Mouse (Mus musculus): ENCODE results near the gene Spag7. TPM values are rescaled to one million over a fixed set of nuclear protein-coding genes. Genes with fewer than 3 reads are reported as not detected.

The Spag7 gene
- 27.5 and 32.2 TPM in 2 replicates for polyA plus RNA-seq (2012; rRNA removed)

DNA sequence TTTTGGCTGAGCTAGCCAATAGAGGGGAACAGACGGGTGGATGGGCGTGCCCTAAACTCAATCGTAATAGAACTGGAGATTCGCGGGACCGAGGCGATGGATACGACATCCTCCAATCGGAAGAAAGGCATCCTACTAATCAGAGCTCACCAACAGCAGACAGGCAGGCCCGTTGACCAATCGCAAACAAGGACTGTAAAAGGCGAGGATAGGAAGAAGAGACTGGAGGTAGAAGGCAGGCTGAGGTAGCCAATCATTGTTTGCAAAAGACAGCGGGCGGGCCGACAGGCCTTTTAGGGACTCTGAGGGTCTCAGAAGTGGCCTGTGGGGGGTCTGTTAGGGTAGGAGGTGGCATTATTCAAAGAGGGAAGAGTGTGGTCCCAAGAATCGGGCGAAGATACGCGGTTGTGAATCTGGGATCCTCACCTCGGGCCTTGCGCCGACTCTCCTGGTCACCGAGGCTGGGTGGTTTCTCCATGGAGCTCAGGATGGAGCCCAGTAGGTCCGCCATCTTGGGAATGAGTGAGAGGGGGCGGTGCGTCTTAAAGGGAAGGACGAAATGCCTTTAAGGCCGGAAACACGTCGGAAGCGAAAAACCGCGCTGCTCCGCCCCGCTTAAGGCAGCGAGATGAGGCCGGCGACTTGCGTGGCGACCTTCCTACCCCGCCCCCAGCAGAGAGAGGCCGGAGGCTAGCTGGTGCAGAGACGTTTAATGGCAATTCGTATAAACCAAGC lies at the start of gene Spag7:
Gene Spag7, minus strand, starts transcription at position 646 of the 735 bp plus-strand sequence.
- H3K27ac ChIP-seq (ENCODE audit: control insufficient read depth, insufficient read depth, low read length): peak within 1 kb of the TSS; percentile 89
- H3K27me3 ChIP-seq (ENCODE audit: control insufficient read depth, insufficient read depth, low read length): no peaks in the 10 kb centered on the region
- peaks cover 13% of the 10 kb centered on the region for H3K36me3 ChIP-seq (ENCODE audit: control insufficient read depth, insufficient read depth, low read length)
- no peak for TF ChIP-seq CTCF (IDR thresholded peaks at IDR 0.05; ENCODE audit: borderline replicate concordance, control insufficient read depth, extremely low read depth, insufficient read depth, low read length, poor library complexity)
- peak; percentile 53; the same call in 1 of the 2 replicates for TF ChIP-seq POLR2A (IDR thresholded peaks at IDR 0.05; ENCODE audit: control insufficient read depth, extremely low read depth, insufficient read depth, low read length, poor library complexity)
- peaks cover 15% of the 10 kb centered on the region for H3K4me1 ChIP-seq (replicated peaks; ENCODE audit: control insufficient read depth, insufficient read depth, low read length)
- under 1% methylated on average over 44 of the region's 44 CpGs for WGBS
- peak within 1 kb of the TSS; percentile 76 for H3K4me3 ChIP-seq (ENCODE audit: control insufficient read depth, insufficient read depth, low read length)
- peak; percentile 96 for DNase-seq

DNA sequence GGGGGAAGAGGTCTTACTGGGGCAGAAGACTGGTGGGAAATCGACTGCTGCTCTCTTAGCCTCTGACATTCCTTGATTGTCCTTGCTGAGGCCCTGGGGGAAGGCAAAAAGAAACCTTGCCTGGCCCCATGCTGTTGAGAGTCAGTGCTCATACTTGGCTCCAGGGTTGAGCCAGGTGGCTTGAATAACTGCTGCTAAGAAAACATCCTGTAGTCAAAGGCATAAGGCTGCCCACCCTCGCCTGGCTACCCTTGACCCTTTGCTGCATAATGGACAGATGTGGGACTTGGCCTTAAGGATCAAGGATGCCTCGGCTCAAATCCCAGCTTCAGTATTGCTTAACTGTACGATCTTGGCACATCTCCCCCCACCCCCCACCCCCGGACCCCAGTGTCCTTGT lies 49.3 kb upstream of the Spag7 start:
- no peaks in the 10 kb centered on the region for H3K27me3 ChIP-seq (ENCODE audit: control insufficient read depth, insufficient read depth, low read length)
- no peak for DNase-seq

DNA sequence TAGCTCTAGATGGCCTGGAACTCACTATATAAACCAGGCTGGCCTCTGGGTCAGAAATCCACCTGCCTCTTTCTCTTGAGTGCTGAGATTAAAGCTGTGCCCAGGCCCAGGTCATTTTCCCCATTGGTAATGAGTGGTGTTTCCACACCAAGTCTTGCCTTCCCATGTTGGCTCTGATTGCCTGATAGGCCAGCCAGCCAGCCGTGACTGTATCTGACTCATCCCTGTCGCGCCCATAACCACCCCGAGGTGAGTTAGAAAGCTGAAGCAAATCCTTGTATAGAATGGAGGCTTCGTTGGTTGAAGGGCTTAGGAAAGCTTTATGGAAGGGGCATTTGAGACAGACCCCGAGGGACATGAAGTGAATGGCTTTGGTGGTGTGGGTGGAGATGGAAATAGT lies 46.6 kb upstream of the Spag7 start:
- TF ChIP-seq POLR2A (IDR thresholded peaks at IDR 0.05; ENCODE audit: control insufficient read depth, extremely low read depth, insufficient read depth, low read length, poor library complexity): no peak
- TF ChIP-seq CTCF (IDR thresholded peaks at IDR 0.05; ENCODE audit: borderline replicate concordance, control insufficient read depth, extremely low read depth, insufficient read depth, low read length, poor library complexity): no peak
- Histone ChIP-seq H3K27me3 (ENCODE audit: control insufficient read depth, insufficient read depth, low read length) (no peaks in the 10 kb centered on the region), H3K4me1 (replicated peaks; ENCODE audit: control insufficient read depth, insufficient read depth, low read length) (no peaks in the 10 kb centered on the region), H3K27ac (ENCODE audit: control insufficient read depth, insufficient read depth, low read length) (no peak overlapping the region), H3K36me3 (ENCODE audit: control insufficient read depth, insufficient read depth, low read length) (peaks cover 5% of the 10 kb centered on the region), H3K4me3 (ENCODE audit: control insufficient read depth, insufficient read depth, low read length) (no peak overlapping the region)
- no peak for DNase-seq
- WGBS: 91% methylated on average over 6 of the region's 6 CpGs

More for the DNA sequence above, 49.3 kb upstream of the Spag7 start:
- H3K4me1 ChIP-seq (replicated peaks; ENCODE audit: control insufficient read depth, insufficient read depth, low read length): no peaks in the 10 kb centered on the region
- WGBS: 91% methylated on average over 5 of the region's 5 CpGs
- no peak for TF ChIP-seq POLR2A (IDR thresholded peaks at IDR 0.05; ENCODE audit: control insufficient read depth, extremely low read depth, insufficient read depth, low read length, poor library complexity)
- no peak for TF ChIP-seq CTCF (IDR thresholded peaks at IDR 0.05; ENCODE audit: borderline replicate concordance, control insufficient read depth, extremely low read depth, insufficient read depth, low read length, poor library complexity)
- no peak overlapping the region for H3K27ac ChIP-seq (ENCODE audit: control insufficient read depth, insufficient read depth, low read length)
- no peak overlapping the region for H3K4me3 ChIP-seq (ENCODE audit: control insufficient read depth, insufficient read depth, low read length)
- peaks cover 5% of the 10 kb centered on the region; the same call in 1 of the 2 replicates for H3K36me3 ChIP-seq (ENCODE audit: control insufficient read depth, insufficient read depth, low read length)

DNA sequence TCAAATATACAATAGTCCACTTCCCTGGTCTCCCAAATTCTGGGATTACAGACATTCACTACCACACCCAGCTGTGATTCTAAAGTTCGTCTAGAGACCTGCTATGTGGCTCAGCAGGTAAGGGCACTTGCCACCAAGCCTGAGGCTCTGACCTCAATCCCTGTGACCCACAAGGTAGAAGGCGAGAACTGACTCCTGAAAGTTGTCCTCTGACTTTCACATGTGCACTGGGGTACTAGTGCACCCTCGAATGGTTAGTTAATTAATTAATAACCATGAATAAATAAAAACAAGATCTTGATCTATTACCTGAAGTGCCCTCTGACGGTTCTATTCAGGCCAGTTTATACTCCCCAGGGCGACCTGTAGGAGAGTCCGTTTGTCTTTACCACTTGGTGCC lies 44.0 kb upstream of the Spag7 start:
- Histone ChIP-seq H3K36me3 (ENCODE audit: control insufficient read depth, insufficient read depth, low read length) (peaks cover 10% of the 10 kb centered on the region), H3K4me1 (replicated peaks; ENCODE audit: control insufficient read depth, insufficient read depth, low read length) (no peaks in the 10 kb centered on the region), H3K27me3 (ENCODE audit: control insufficient read depth, insufficient read depth, low read length) (no peaks in the 10 kb centered on the region), H3K4me3 (ENCODE audit: control insufficient read depth, insufficient read depth, low read length) (no peak overlapping the region), H3K27ac (ENCODE audit: control insufficient read depth, insufficient read depth, low read length) (no peak overlapping the region)
- WGBS: 98% methylated on average over 6 of the region's 6 CpGs
- DNase-seq: no peak
- no peak for TF ChIP-seq POLR2A (IDR thresholded peaks at IDR 0.05; ENCODE audit: control insufficient read depth, extremely low read depth, insufficient read depth, low read length, poor library complexity)
- no peak for TF ChIP-seq CTCF (IDR thresholded peaks at IDR 0.05; ENCODE audit: borderline replicate concordance, control insufficient read depth, extremely low read depth, insufficient read depth, low read length, poor library complexity)

DNA sequence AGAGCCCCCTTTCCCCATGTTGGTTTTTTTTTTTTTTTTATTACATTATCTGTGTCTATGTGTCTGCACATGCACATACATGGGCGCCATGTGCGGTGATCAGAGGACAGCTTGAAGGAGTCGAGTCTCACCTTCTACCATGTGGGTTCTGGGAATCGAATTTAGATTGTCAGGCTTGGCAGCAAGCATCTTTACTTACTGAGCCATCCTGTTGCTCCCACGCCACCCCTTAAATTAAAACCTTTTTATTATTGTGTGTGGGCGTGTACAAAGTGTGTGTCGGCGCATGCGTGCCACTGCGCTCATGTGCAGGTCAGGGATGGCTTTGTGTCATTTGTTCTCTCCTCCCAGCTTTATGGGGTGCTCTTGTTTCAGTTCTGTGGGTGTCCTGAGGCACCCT lies 41.8 kb upstream of the Spag7 start:
- 96% methylated on average over 10 of the region's 10 CpGs for WGBS
- peaks cover 24% of the 10 kb centered on the region for H3K36me3 ChIP-seq (ENCODE audit: control insufficient read depth, insufficient read depth, low read length)

DNA sequence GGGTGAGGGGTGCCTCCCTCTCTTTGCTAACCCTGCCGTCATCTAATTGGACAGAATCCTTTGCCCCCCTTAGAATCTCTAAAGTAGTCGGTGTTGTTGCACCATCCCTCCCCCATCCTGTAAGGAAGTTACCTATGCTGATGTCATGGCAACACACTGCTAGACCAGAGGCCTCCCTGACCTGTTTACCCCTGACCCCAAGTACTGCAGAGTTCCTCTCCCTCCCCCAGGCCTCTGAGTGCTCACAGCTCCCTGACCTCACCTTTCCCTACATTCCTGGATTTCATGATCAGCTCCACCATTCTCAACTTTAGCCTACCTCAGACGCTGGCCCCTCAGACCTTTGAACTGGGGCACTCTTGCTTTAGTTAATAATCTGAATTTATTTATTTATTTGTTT lies 36.9 kb upstream of the Spag7 start:
- H3K4me3 ChIP-seq (ENCODE audit: control insufficient read depth, insufficient read depth, low read length): no peak overlapping the region
- H3K27me3 ChIP-seq (ENCODE audit: control insufficient read depth, insufficient read depth, low read length): no peaks in the 10 kb centered on the region
- WGBS: 88% methylated on average over 3 of the region's 3 CpGs
- peaks cover 5% of the 10 kb centered on the region for H3K4me1 ChIP-seq (replicated peaks; ENCODE audit: control insufficient read depth, insufficient read depth, low read length)
- TF ChIP-seq POLR2A (IDR thresholded peaks at IDR 0.05; ENCODE audit: control insufficient read depth, extremely low read depth, insufficient read depth, low read length, poor library complexity) (no peak), CTCF (IDR thresholded peaks at IDR 0.05; ENCODE audit: borderline replicate concordance, control insufficient read depth, extremely low read depth, insufficient read depth, low read length, poor library complexity) (no peak)
- H3K36me3 ChIP-seq (ENCODE audit: control insufficient read depth, insufficient read depth, low read length): peaks cover 41% of the 10 kb centered on the region
- no peak overlapping the region for H3K27ac ChIP-seq (ENCODE audit: control insufficient read depth, insufficient read depth, low read length)
- DNase-seq: no peak

More for the DNA sequence above, 41.8 kb upstream of the Spag7 start:
- TF ChIP-seq POLR2A (IDR thresholded peaks at IDR 0.05; ENCODE audit: control insufficient read depth, extremely low read depth, insufficient read depth, low read length, poor library complexity) (no peak), CTCF (IDR thresholded peaks at IDR 0.05; ENCODE audit: borderline replicate concordance, control insufficient read depth, extremely low read depth, insufficient read depth, low read length, poor library complexity) (no peak)
- Histone ChIP-seq H3K4me3 (ENCODE audit: control insufficient read depth, insufficient read depth, low read length) (no peak overlapping the region), H3K27me3 (ENCODE audit: control insufficient read depth, insufficient read depth, low read length) (no peaks in the 10 kb centered on the region), H3K27ac (ENCODE audit: control insufficient read depth, insufficient read depth, low read length) (no peak overlapping the region), H3K4me1 (replicated peaks; ENCODE audit: control insufficient read depth, insufficient read depth, low read length) (no peaks in the 10 kb centered on the region)
- DNase-seq: no peak

Measured in thymus, adult 2 months (tissue).